Mouse (Mus musculus): ENCODE data around the gene Sh3pxd2b. TPM values are rescaled to one million over a fixed set of nuclear protein-coding genes. Genes with fewer than 3 reads are reported as not detected.
A peak's percentile ranks its signal among the peaks of the same experiment; 100 is the strongest.

Gene Sh3pxd2b
- total and polyA plus RNA-seq, 2 experiments from 2014 or later: 3.3 to 12.4 TPM

- H3K36me3 ChIP-seq (replicated peaks; ENCODE audit: control insufficient read depth, insufficient read depth, low read length): peaks cover 14% of the 10 kb centered on the region
- 74% methylated on average over 12 of the region's 12 CpGs for whole genome bisulfite sequencing
Observed at GRCm38 (mm10) chr11:32423311-32423710, 75.7 kb downstream of the Sh3pxd2b start.

GRCm38 (mm10) chr11:32424600-32424999 lies 77.0 kb downstream of the Sh3pxd2b start:
- Histone ChIP-seq H3K27ac (ENCODE audit: low read depth) (no peak overlapping the region), H3K36me3 (replicated peaks; ENCODE audit: control insufficient read depth, insufficient read depth, low read length) (peaks cover 14% of the 10 kb centered on the region), H3K9me3 (replicated peaks; ENCODE audit: control insufficient read depth, low read length) (no peaks in the 10 kb centered on the region), H3K9ac (replicated peaks; ENCODE audit: low read depth, low read length) (no peak overlapping the region), H3K4me2 (ENCODE audit: low read depth, low read length) (no peak overlapping the region), H3K4me1 (ENCODE audit: control insufficient read depth, insufficient read depth) (no peaks in the 10 kb centered on the region), H3K27me3 (ENCODE audit: control insufficient read depth, insufficient read depth, low read length) (no peaks in the 10 kb centered on the region), H3K4me3 (ENCODE audit: low read depth, low read length) (no peak overlapping the region)
- ATAC-seq (ENCODE audit: insufficient read depth, low read depth): no peak
- no peak for DNase-seq (ENCODE audit: low spot score)
- WGBS: 88% methylated on average over 4 of the region's 4 CpGs
- TF ChIP-seq EP300 (IDR thresholded peaks at IDR 0.05; ENCODE audit: low read depth) (no peak), CTCF (IDR thresholded peaks at IDR 0.05; ENCODE audit: low read depth) (no peak)

More at GRCm38 (mm10) chr11:32423311-32423710, 75.7 kb downstream of the Sh3pxd2b start:
- Histone ChIP-seq H3K4me2 (ENCODE audit: low read depth, low read length) (no peak overlapping the region), H3K4me1 (ENCODE audit: control insufficient read depth, insufficient read depth) (no peaks in the 10 kb centered on the region), H3K4me3 (ENCODE audit: low read depth, low read length) (no peak overlapping the region), H3K9ac (replicated peaks; ENCODE audit: low read depth, low read length) (no peak overlapping the region), H3K27ac (ENCODE audit: low read depth) (no peak overlapping the region), H3K9me3 (replicated peaks; ENCODE audit: control insufficient read depth, low read length) (no peaks in the 10 kb centered on the region), H3K27me3 (ENCODE audit: control insufficient read depth, insufficient read depth, low read length) (no peaks in the 10 kb centered on the region)
- ATAC-seq (ENCODE audit: insufficient read depth, low read depth) (no peak), DNase-seq (ENCODE audit: low spot score) (no peak)
- TF ChIP-seq CTCF (IDR thresholded peaks at IDR 0.05; ENCODE audit: low read depth): no peak
- no peak for TF ChIP-seq EP300 (IDR thresholded peaks at IDR 0.05; ENCODE audit: low read depth)

GRCm38 (mm10) chr11:32425043-32425658 lies 77.5 kb downstream of the Sh3pxd2b start:
- TF ChIP-seq EP300 (IDR thresholded peaks at IDR 0.05; ENCODE audit: low read depth) (no peak), CTCF (IDR thresholded peaks at IDR 0.05; ENCODE audit: low read depth) (no peak)
- Histone ChIP-seq H3K4me2 (ENCODE audit: low read depth, low read length) (no peak overlapping the region), H3K9me3 (replicated peaks; ENCODE audit: control insufficient read depth, low read length) (no peaks in the 10 kb centered on the region), H3K27ac (ENCODE audit: low read depth) (no peak overlapping the region), H3K36me3 (replicated peaks; ENCODE audit: control insufficient read depth, insufficient read depth, low read length) (peaks cover 14% of the 10 kb centered on the region), H3K27me3 (ENCODE audit: control insufficient read depth, insufficient read depth, low read length) (no peaks in the 10 kb centered on the region), H3K4me1 (ENCODE audit: control insufficient read depth, insufficient read depth) (no peaks in the 10 kb centered on the region), H3K9ac (replicated peaks; ENCODE audit: low read depth, low read length) (no peak overlapping the region), H3K4me3 (ENCODE audit: low read depth, low read length) (no peak overlapping the region)
- no peak for DNase-seq (ENCODE audit: low spot score)
- WGBS: 73% methylated on average over 10 of the region's 10 CpGs
- ATAC-seq (ENCODE audit: insufficient read depth, low read depth): no peak

GRCm38 (mm10) chr11:32427537-32427936 lies 79.9 kb downstream of the Sh3pxd2b start:
- no peak for TF ChIP-seq CTCF (IDR thresholded peaks at IDR 0.05; ENCODE audit: low read depth)
- no peak for TF ChIP-seq EP300 (IDR thresholded peaks at IDR 0.05; ENCODE audit: low read depth)
- DNase-seq (ENCODE audit: low spot score): no peak
- ATAC-seq (ENCODE audit: insufficient read depth, low read depth): no peak
- Histone ChIP-seq H3K9ac (replicated peaks; ENCODE audit: low read depth, low read length) (no peak overlapping the region), H3K4me2 (ENCODE audit: low read depth, low read length) (no peak overlapping the region), H3K4me3 (ENCODE audit: low read depth, low read length) (no peak overlapping the region), H3K27me3 (ENCODE audit: control insufficient read depth, insufficient read depth, low read length) (no peaks in the 10 kb centered on the region), H3K36me3 (replicated peaks; ENCODE audit: control insufficient read depth, insufficient read depth, low read length) (peaks cover 5% of the 10 kb centered on the region; the same call in 1 of the 2 replicates), H3K4me1 (ENCODE audit: control insufficient read depth, insufficient read depth) (no peaks in the 10 kb centered on the region), H3K9me3 (replicated peaks; ENCODE audit: control insufficient read depth, low read length) (no peaks in the 10 kb centered on the region), H3K27ac (ENCODE audit: low read depth) (no peak overlapping the region)
- WGBS: 71% methylated on average over 7 of the region's 7 CpGs

- no peaks in the 10 kb centered on the region for H3K27me3 ChIP-seq (ENCODE audit: control insufficient read depth, insufficient read depth, low read length)
- no peaks in the 10 kb centered on the region for H3K36me3 ChIP-seq (replicated peaks; ENCODE audit: control insufficient read depth, insufficient read depth, low read length)
- H3K27ac ChIP-seq (ENCODE audit: low read depth): peak overlapping the region; percentile 57
- H3K9ac ChIP-seq (replicated peaks; ENCODE audit: low read depth, low read length): no peak overlapping the region
- H3K4me3 ChIP-seq (ENCODE audit: low read depth, low read length): no peak overlapping the region
- no peak overlapping the region for H3K4me2 ChIP-seq (ENCODE audit: low read depth, low read length)
- TF ChIP-seq EP300 (IDR thresholded peaks at IDR 0.05; ENCODE audit: low read depth): no peak
- TF ChIP-seq CTCF (IDR thresholded peaks at IDR 0.05; ENCODE audit: low read depth): no peak
- DNase-seq (ENCODE audit: low spot score): peak; percentile 83
- ATAC-seq (ENCODE audit: insufficient read depth, low read depth): peak; percentile 93
- no peaks in the 10 kb centered on the region for H3K9me3 ChIP-seq (replicated peaks; ENCODE audit: control insufficient read depth, low read length)
- WGBS: 45% methylated on average over 6 of the region's 6 CpGs
- H3K4me1 ChIP-seq (ENCODE audit: control insufficient read depth, insufficient read depth): 0 out of 2 replicates have a peak, but pooled peaks cover 8% of the 10 kb centered on the region
Observed at GRCm38 (mm10) chr11:32435410-32436060, 87.9 kb downstream of the Sh3pxd2b start.

Measured in heart, postnatal 0 days (tissue).